ENCODE assay signal across 22 mouse cellular contexts in the genomic region with DNA sequence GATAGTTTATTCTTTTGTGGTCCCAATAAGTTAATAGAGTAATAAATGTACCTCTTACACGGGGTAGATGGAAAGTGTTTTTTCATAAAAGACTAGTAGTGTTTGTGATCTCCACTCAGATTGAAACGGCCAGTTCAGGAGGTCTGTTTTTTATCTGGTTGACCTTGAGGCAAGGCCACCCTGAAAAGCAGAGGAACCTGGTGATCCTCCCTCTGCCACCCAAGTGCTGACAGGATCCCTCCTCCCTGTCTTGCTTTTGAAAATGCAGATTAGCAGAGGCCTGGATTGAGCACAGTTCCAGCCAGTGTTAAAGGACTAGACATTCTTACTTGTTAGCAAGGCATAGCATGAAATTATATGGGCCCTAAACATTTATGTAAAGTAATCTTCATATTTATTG. TPM values are rescaled to one million over a fixed set of nuclear protein-coding genes. Genes with fewer than 3 reads are reported as not detected.
DNase-seq lines count a peak whose midpoint lies in the region; ATAC-seq and TF ChIP-seq lines count a peak whose summit lies in the region.
"Had no signal": no experiment of that assay in that cellular context is flagged by ENCODE, and none has a peak within 500 bp of the region (broad histone marks: within the 10 kb centered on the region; RNA-seq: fewer than 3 reads in every experiment).

No protein-coding gene starts in this region.

- H3K36me3 ChIP-seq in heart, adult 2 months (ENCODE audit: control insufficient read depth, insufficient read depth, low read length), result peaks cover 42% of the 10 kb centered on the region
- peaks cover 71% of the 10 kb centered on the region for H3K36me3 ChIP-seq in heart, embryonic 10.5 days
- peaks cover 51% of the 10 kb centered on the region for H3K36me3 ChIP-seq in midbrain, embryonic 13.5 days

- peaks cover 4% of the 10 kb centered on the region; the same call in 1 of the 2 replicates for H3K79me2 ChIP-seq in heart, adult 2 months (replicated peaks; ENCODE audit: control insufficient read depth, insufficient read depth, low read length)

- H3K4me2 ChIP-seq in midbrain, embryonic 13.5 days (replicated peaks), result no peak overlapping the region
- H3K4me2 ChIP-seq: liver, embryonic 11.5 days; lung, embryonic 14.5 days; midbrain, embryonic 11.5 days; neural tube, embryonic 15.5 days had no signal

- intact Hi-C loops in heart, adult 2 months (cut with DNase I), result no loop called here
- intact Hi-C loops in heart, postnatal 10 days (cut with DNase I), result no loop called here
- intact Hi-C loops in left cerebral cortex, postnatal 4 days (cut with DNase I), result no loop called here

- peak in 1 of 2 experiments; percentile 30 for DNase-seq in heart, adult 2 months
- no peak for DNase-seq in heart, adult 8-10 months (ENCODE audit: low spot score)
- peak; percentile 27 for DNase-seq in MN1 (ENCODE audit: low spot score)
- DNase-seq in heart, embryonic 10.5 days (ENCODE audit: low spot score), result peak; percentile 81
- DNase-seq in heart, postnatal 10 days, result peak; percentile 55 to 58
- DNase-seq in left cerebral cortex, postnatal 4 days, result no peak
- no peak for DNase-seq in kidney, adult 18-20 months
- DNase-seq: B cell, adult 2 months; cerebellum, adult 11 months; cerebellum, postnatal 14 days; embryo, embryonic 11 days; gastrocnemius, postnatal 14 days; kidney, adult 9 months; kidney, postnatal 4 days; lung, embryonic 14.5 days had no signal

- no peaks in the 10 kb centered on the region; the same call in none of the 2 replicates for H3K4me1 ChIP-seq in heart, adult 2 months (ENCODE audit: control insufficient read depth, insufficient read depth, low read length)
- no peaks in the 10 kb centered on the region for H3K4me1 ChIP-seq in heart, embryonic 10.5 days
- H3K4me1 ChIP-seq in midbrain, embryonic 13.5 days (replicated peaks), result no peaks in the 10 kb centered on the region
- H3K4me1 ChIP-seq: hindbrain, embryonic 10.5 days; neural tube, embryonic 15.5 days had no signal

- H3K9me3 ChIP-seq in heart, embryonic 10.5 days, result no peaks in the 10 kb centered on the region
- H3K9me3 ChIP-seq in midbrain, embryonic 13.5 days, result no peaks in the 10 kb centered on the region
- H3K9me3 ChIP-seq: G1E; hindbrain, embryonic 10.5 days; neural tube, embryonic 15.5 days had no signal

- TF ChIP-seq EP300 in heart, adult 2 months (IDR thresholded peaks at IDR 0.05; ENCODE audit: insufficient read depth, low read depth, low read length), result 0 out of 2 replicates have a peak, but pooled peaks have one; percentile 50

- H3K27me3 ChIP-seq in heart, adult 2 months (ENCODE audit: control insufficient read depth, insufficient read depth, low read length), result no peaks in the 10 kb centered on the region
- no peaks in the 10 kb centered on the region for H3K27me3 ChIP-seq in heart, embryonic 10.5 days (ENCODE audit: insufficient read depth, poor library complexity, severe bottlenecking)
- no peaks in the 10 kb centered on the region for H3K27me3 ChIP-seq in midbrain, embryonic 13.5 days
- H3K27me3 ChIP-seq: neural tube, embryonic 15.5 days had no signal

- no peak for TF ChIP-seq CTCF in heart, adult 2 months (IDR thresholded peaks at IDR 0.05)

- WGBS in heart, adult 2 months, result 26% methylated on average over 2 of the region's 2 CpGs
- 22% methylated on average over 2 of the region's 2 CpGs for WGBS in heart, embryonic 10.5 days
- WGBS in midbrain, embryonic 13.5 days, result 71% methylated on average over 2 of the region's 2 CpGs

- TF ChIP-seq POLR2A in heart, adult 2 months (IDR thresholded peaks at IDR 0.05; ENCODE audit: insufficient read depth, low read depth, low read length), result no peak

- no peak overlapping the region for H3K9ac ChIP-seq in heart, adult 2 months (ENCODE audit: low read depth, low read length)
- H3K9ac ChIP-seq in midbrain, embryonic 13.5 days (replicated peaks), result no peak overlapping the region
- H3K9ac ChIP-seq: lung, embryonic 14.5 days; neural tube, embryonic 15.5 days had no signal

- peak overlapping the region; percentile 49 for H3K27ac ChIP-seq in heart, adult 2 months
- peak overlapping the region; percentile 59; the same call in 1 of the 2 replicates for H3K27ac ChIP-seq in heart, embryonic 10.5 days
- H3K27ac ChIP-seq in midbrain, embryonic 13.5 days, result no peak overlapping the region
- H3K27ac ChIP-seq: hindbrain, embryonic 10.5 days; macrophage; neural tube, embryonic 15.5 days had no signal

- ATAC-seq in midbrain, embryonic 13.5 days, result no peak

- H3K4me3 ChIP-seq in heart, adult 2 months, result no peak overlapping the region
- H3K4me3 ChIP-seq in heart, embryonic 10.5 days, result no peak overlapping the region
- H3K4me3 ChIP-seq in midbrain, embryonic 13.5 days (replicated peaks), result no peak overlapping the region
- H3K4me3 ChIP-seq: hindbrain, embryonic 10.5 days; neural tube, embryonic 15.5 days had no signal

RNA-seq across cellular contexts. Expression of gene March7, which starts 23.5 kb away (rescaled TPM):
- total RNA-seq in heart, adult 2 months (2021), result 10 to 100 TPM; 20.9 to 24.8 TPM
- 9.6 and 17.8 TPM in 2 replicates for polyA plus RNA-seq in heart, adult 2 months (2012; rRNA removed)
- total RNA-seq in heart, adult 8-10 months (2022), result 10 to 100 TPM; 20.8 to 33.6 (median 28.3) TPM
- 63.8 and 68.4 TPM in 2 replicates for polyA plus RNA-seq in heart, embryonic 10.5 days (2016; fragmentation: Nextera tagmentation; extraction: Ambion mirVana)
- total RNA-seq in heart, postnatal 10 days (2021), result 10 to 100 TPM; 47.4 to 52.6 TPM
- 10 to 100 TPM; 85.0 to 86.8 TPM for total RNA-seq in left cerebral cortex, postnatal 4 days (2021)
- polyA plus RNA-seq in midbrain, embryonic 13.5 days (2015; fragmentation: Nextera tagmentation; extraction: Ambion mirVana), result 95.4 and 105 TPM in 2 replicates

RNA-seq across cellular contexts. Expression of gene Baz2b, which starts 23.5 kb away (rescaled TPM):
- 10 to 100 TPM; 39.5 TPM for total RNA-seq in heart, adult 2 months (2021)
- polyA plus RNA-seq in heart, adult 2 months (2012; rRNA removed), result 12.8 and 16.9 TPM in 2 replicates
- total RNA-seq in heart, adult 8-10 months (2022), result 10 to 100 TPM; 33.0 to 49.7 (median 44.0) TPM
- polyA plus RNA-seq in heart, embryonic 10.5 days (2016; fragmentation: Nextera tagmentation; extraction: Ambion mirVana), result 49.1 and 55.1 TPM in 2 replicates
- total RNA-seq in heart, postnatal 10 days (2021), result 10 to 100 TPM; 55.6 to 60.3 TPM
- total RNA-seq in left cerebral cortex, postnatal 4 days (2021), result 10 to 100 TPM; 74.0 to 79.6 TPM
- polyA plus RNA-seq in midbrain, embryonic 13.5 days (2015; fragmentation: Nextera tagmentation; extraction: Ambion mirVana), result 98.1 and 103 TPM in 2 replicates

RNA-seq across cellular contexts. Expression of gene Cd302, which starts 51.1 kb away (rescaled TPM):
- 10 to 100 TPM in 1 of 2 experiments, 1 to 10 TPM in 1; 9.2 to 10.6 TPM for total RNA-seq in heart, adult 2 months (2021)
- 10.2 and 11.6 TPM in 2 replicates for polyA plus RNA-seq in heart, adult 2 months (2012; rRNA removed)
- 1 to 10 TPM; 8.1 to 9.3 (median 8.9) TPM for total RNA-seq in heart, adult 8-10 months (2022)
- polyA plus RNA-seq in heart, embryonic 10.5 days (2016; fragmentation: Nextera tagmentation; extraction: Ambion mirVana), result 18.7 and 25.9 TPM in 2 replicates
- 10 to 100 TPM; 12.3 to 12.8 TPM for total RNA-seq in heart, postnatal 10 days (2021)
- total RNA-seq in left cerebral cortex, postnatal 4 days (2021), result 1 to 10 TPM; 5.2 to 7.6 TPM
- 8.6 and 11.1 TPM in 2 replicates for polyA plus RNA-seq in midbrain, embryonic 13.5 days (2015; fragmentation: Nextera tagmentation; extraction: Ambion mirVana)
- total RNA-seq: G1E had no signal
- polyA plus RNA-seq: G1E had no signal

Comparison
In these comparisons a context has a peak if more than half of its experiments do, and no peak if none do; other contexts are left out.
1. DNase-seq: peak in MN1 (single experiment), heart, embryonic 10.5 days (single experiment) and heart, postnatal 10 days (2 of 2); none in heart, adult 8-10 months (single experiment), left cerebral cortex, postnatal 4 days (single experiment) and kidney, adult 18-20 months (single experiment).